Mouse (Mus musculus): Measurements from ENCODE around the gene Mycn. TPM values are rescaled to one million over a fixed set of nuclear protein-coding genes. Genes with fewer than 3 reads are reported as not detected.
A peak's percentile ranks its signal among the peaks of the same experiment; 100 is the strongest.

The Mycn gene
- 4.8 and 5.2 TPM in 2 replicates for polyA plus RNA-seq (2012; rRNA removed)

GRCm38 (mm10) chr12:12941661-12942363, at the start of gene Mycn:
TSS of gene Mycn (minus strand) at chr12:12941914.
- DNase-seq (ENCODE audit: low read depth): no peak

DNA sequence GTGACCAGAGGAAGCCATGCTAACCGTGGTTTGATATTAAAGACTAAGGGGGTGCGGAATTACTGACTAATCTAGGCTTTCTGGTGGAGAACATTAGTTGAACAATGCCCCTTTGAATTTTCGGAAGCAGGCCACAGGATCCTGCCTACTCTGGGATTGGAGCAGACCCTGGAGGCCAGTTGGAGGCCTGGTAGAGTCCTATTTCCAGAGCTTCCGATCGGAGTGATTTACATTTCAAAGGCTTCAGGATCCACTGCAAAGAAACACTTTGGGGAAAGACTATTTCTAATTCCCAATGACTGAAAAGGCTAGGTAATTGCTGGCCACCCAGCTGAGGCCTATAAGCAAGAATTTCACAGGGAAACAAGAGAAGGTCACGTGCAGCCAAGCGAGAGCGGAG, 45.7 kb upstream of the Mycn start:
- no peak for DNase-seq (ENCODE audit: low read depth)

GRCm38 (mm10) chr12:12986612-12987206, 45.0 kb upstream of the Mycn start:
- DNase-seq (ENCODE audit: low read depth): no peak

- no peak for DNase-seq (ENCODE audit: low read depth)
Measured at GRCm38 (mm10) chr12:12983032-12983431, 41.3 kb upstream of the Mycn start.

GRCm38 (mm10) chr12:12975397-12975796, 33.7 kb upstream of the Mycn start:
- no peak for DNase-seq (ENCODE audit: low read depth)

- DNase-seq (ENCODE audit: low read depth): no peak
Measured at GRCm38 (mm10) chr12:12972756-12973435, 31.2 kb upstream of the Mycn start.

DNA sequence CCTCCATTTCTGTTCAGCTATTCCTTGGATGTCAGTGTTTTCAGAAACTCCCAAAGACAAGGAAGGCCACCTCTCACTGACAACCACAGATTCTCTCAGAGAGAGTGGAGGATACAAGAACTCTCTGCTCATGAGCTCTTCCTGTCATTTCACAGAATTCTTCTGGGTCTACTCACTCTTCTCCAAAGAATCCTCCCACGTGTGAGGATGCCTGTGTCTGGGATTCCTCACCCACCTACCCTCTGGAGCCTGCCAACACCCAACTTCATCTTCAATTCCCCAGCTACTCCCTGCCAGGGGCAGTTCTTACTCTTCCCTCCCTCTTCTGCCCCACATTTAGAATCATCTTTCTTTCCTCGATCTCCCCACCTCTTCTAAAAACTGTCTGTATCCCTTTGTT, 26.2 kb upstream of the Mycn start:
- DNase-seq (ENCODE audit: low read depth): no peak

DNA sequence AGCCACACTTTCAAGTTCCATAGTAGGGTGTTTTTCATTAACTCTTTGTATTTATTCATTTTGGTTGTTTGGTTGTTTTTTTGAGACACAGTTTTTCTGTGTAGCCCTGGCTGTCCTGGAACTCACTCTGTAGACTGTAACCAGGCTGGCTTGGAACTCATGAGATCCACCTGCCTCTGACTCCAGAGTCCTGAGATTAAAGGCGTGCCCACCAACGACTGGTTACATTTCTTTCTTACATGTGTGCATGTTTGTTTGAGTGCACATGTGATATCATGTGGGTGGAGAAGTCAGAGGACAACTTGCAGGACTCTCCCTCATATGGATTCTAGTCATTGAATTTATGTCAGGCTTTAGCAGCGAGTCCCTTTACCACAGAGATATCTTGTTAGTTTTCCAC, 23.1 kb upstream of the Mycn start:
- DNase-seq (ENCODE audit: low read depth): no peak

DNA sequence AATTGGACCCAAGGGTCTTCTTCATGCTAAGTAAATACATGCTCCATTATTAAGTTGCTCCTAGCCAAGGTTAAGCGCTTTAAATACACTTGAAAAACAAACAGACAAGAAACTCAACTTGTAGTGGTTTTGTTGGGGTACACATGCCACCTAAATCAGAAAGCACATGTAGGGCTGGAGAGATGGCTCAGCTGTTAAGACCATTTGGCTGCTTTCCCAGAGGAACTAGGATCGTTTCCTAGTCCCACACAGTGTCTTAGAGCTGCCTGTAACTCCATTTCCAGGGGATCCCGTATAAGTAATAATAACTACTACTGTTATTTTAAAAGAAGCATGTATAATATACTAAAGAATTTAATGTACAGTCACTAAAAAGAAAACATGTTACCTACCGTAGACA, 5.9 kb upstream of the Mycn start:
- no peak for DNase-seq (ENCODE audit: low read depth)

DNA sequence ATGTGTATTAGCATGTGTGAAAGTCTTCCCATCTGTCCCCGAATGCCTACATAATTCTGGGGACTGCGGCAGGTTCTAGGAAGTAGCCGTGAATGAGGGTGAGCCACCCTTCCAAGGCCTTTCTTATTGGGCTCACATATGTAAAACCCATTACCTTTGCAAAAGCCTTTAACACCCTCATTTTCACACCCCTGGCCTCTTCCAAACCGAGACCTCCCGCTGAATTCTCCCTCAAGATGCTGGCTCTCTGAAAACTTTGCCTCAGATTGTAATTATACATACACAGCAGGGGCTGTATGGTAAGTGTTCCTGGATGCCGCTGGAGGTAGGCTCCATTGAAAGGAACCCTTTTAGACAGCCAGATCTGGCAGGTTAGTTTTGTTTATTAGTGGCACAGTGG, 1.6 kb upstream of the Mycn start:
- DNase-seq (ENCODE audit: low read depth): no peak

- DNase-seq (ENCODE audit: low read depth): no peak
Measured at GRCm38 (mm10) chr12:12942364-12943050, 793 bp upstream of the Mycn start.

DNA sequence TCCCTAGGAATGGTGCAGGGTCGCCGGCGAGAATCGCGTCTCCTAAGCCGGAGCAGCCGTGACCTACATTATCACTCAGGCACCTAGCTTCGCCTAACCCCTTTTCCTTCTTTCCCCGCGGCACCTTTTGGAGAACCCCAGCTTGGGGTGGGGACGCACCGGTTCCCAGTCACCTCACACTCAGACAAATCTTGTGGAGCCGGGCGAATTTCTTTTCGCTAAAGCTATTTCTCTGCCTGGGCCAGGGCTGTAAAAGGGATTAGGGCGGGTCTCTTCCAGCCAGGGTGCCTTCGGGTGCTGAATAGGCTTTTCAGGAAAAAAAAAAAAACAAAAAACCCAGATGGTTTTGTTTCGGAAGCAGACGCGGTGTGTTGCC, 597 bp downstream of the Mycn start:
- DNase-seq (ENCODE audit: low read depth): no peak

DNA sequence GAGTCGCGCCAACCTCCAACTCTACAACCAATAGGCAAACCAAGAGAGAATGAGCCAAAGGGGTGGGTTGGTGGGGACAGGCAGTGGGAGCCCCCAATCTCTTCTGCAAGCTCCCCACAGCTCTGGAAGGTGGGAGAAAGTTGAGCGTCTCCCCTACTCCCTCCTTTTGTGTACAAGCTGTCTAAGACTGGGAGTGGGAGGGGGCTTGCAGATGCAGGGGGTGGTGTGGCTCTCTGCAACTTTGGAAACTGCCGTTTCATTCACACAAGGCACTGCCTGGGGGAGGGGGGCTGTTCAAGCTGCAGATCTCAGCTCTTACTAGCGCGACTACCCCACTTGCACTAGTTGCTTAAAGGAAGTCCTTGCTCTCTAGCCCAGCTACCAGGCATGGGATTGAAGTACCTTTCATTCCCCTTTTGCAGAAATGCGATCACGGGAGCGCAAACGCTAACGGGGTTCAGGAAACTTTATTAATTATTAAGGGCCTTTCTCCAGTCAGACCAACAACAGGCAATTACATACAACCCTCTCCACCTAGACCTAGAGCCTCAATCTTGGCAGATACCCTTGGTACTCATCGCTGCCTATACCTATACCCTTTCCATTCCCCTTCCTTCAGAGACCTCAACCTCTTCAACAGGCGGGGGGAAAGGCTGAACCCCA, 1.1 kb downstream of the Mycn start:
- no peak for DNase-seq (ENCODE audit: low read depth)

GRCm38 (mm10) chr12:12939581-12940465, 1.9 kb downstream of the Mycn start:
- no peak for DNase-seq (ENCODE audit: low read depth)

DNA sequence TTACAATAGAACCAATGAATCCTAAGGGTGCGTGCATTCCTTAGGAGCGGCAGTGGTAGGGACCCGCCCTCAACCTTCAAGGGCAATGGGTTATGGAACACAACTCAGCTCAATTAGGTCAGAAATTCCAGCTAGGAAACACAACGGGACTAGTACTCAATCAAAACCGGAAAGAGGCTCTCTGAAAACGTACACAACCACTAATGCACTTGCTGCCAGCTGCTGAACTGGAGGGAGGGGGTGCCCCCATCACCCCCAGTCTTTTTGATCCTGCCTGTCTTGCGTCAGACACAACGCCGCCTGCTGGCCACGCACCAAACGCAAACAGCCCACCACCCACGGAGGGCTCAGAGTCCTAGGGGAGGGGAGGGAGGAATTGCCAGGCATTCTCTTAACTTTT, 2.9 kb downstream of the Mycn start:
- no peak for DNase-seq (ENCODE audit: low read depth)

DNA sequence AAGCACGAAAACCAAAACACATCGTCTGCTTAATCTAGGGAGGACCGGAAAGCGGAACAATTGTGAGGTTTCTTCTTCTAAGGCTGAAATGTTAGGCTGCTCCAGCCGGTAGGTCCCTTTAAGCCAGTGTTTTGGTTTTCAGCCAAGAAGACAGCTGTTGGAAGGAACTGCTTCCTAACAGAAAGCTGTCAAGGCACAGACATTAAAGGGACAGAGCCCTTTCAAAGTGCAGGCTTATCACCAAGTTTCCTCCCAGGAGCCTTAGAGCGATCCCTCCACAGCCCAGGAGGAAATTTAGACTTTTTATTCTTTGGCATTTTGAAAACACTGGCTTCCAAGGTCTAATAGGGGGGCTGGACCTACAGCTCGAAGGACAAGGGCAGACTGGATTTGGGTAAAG, 3.4 kb downstream of the Mycn start:
- peak; percentile 58 for DNase-seq (ENCODE audit: low read depth)

GRCm38 (mm10) chr12:12937746-12938145, 4.0 kb downstream of the Mycn start:
- DNase-seq (ENCODE audit: low read depth): no peak

- DNase-seq (ENCODE audit: low read depth): no peak
Measured at GRCm38 (mm10) chr12:12937088-12937487, 4.6 kb downstream of the Mycn start.

- DNase-seq (ENCODE audit: low read depth): no peak
Measured at GRCm38 (mm10) chr12:12932238-12932637, 9.5 kb downstream of the Mycn start.

GRCm38 (mm10) chr12:12928239-12928638, 13.5 kb downstream of the Mycn start:
- no peak for DNase-seq (ENCODE audit: low read depth)

DNA sequence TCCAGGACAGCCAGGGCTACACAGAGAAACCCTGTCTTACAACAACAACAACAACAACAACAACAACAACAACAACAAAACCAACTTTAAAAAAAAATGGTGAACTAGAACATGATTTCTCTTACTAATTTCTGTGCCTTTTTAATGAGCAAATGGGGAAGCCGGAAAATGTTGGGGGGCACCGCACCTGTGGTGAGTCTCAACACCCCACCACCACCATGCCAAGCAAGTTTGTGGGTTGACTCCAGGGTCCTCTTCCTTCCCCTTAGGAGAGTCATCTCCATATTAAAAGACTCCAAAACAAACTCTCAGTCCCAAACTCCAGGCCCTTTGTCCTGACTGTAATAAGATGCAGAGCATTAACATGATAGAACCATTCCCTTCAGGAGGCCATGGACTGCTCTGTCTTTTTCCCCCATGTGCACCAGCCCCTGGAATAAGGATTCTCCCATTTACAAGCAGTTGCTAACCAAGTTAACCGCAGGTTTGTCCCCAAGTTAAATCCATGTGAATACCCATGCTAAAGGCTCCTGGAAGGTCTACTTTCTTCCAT, 14.7 kb downstream of the Mycn start:
- DNase-seq (ENCODE audit: low read depth): no peak
